Mouse (Mus musculus) C2C12 (cell line): ENCODE data around the gene Syngr1.

Experiments used
- CEBPB ChIP-seq: IDR thresholded peaks from one replicate; pipeline ENCODE4 v1.6.1; 2011; ENCODE audit warnings: low read depth, mild to moderate bottlenecking, control low read depth, moderate library complexity
- CTCF ChIP-seq: IDR thresholded peaks from one replicate; pipeline ENCODE4 v1.5.1; 2011; ENCODE audit not compliant: control insufficient read depth, insufficient read depth, insufficient read length
- FOSL1 ChIP-seq: IDR thresholded peaks from one replicate; pipeline ENCODE4 v1.8.0; 2011; ENCODE audit warnings: mild to moderate bottlenecking, low read length; ENCODE audit not compliant: poor library complexity, insufficient read depth, severe bottlenecking
- MAX ChIP-seq: IDR thresholded peaks from one replicate; pipeline ENCODE4 v1.6.1; 2011; ENCODE audit warnings: mild to moderate bottlenecking, control low read depth
- MYOD1 ChIP-seq: IDR thresholded peaks from one replicate; pipeline ENCODE4 v1.6.1; 2011; ENCODE audit warnings: low read depth; ENCODE audit not compliant: control insufficient read depth, insufficient read length
- MYOG ChIP-seq: IDR thresholded peaks from one replicate; pipeline ENCODE4 v1.6.1; 2011; ENCODE audit not compliant: control insufficient read depth, insufficient read length; ENCODE audit errors: extremely low read depth
- USF1 ChIP-seq: IDR thresholded peaks from one replicate; pipeline ENCODE4 v1.6.1; 2011; ENCODE audit warnings: low read depth, mild to moderate bottlenecking, control low read depth, moderate library complexity

DNA sequence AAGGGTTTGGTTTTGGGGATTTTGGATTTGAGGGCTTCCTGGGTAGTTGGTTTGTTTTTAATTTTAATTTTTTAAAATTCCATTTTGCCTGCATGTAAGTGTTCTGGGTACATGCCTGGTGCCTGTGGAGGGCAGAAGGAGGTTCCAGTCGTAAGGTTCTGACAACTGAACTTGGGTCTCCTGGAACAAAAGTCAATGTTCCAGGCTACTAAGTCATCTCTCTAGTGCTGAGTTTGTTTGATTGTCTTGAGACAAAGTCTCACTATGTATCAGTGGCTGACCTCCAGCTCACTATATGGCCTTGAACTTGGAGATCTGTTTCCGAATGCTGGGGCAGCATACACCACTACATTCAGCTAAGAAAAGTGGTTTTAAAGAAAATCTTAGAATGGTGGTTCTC lies 44.4 kb downstream of the Syngr1 start:
- TF ChIP-seq CTCF (no peak), USF1 (no peak), MYOD1 (no peak), CEBPB (no peak), MYOG (no peak), MAX (no peak), FOSL1 (no peak)
